Mouse (Mus musculus): ENCODE data around the gene Zbtb20.
"Not testable (repeated sequence)": the region's sequence is repeated elsewhere in the genome, so short reads cannot be mapped to it uniquely, and the experiment has no call there.

Gene Zbtb20

GRCm38 (mm10) chr16:42911326-42911725 is 35.6 kb downstream of the Zbtb20 start:
- DNase-seq, result peak; percentile 38 to 72

- peak; percentile 19 to 45 for DNase-seq
Measured at GRCm38 (mm10) chr16:42911815-42912214, 36.1 kb downstream of the Zbtb20 start.

- no peak for DNase-seq
Measured at GRCm38 (mm10) chr16:42913291-42913690, 37.6 kb downstream of the Zbtb20 start.

- DNase-seq, result peak; percentile 45 to 71
Measured at GRCm38 (mm10) chr16:42914457-42915085, 38.9 kb downstream of the Zbtb20 start.

- DNase-seq, result no peak
Measured at GRCm38 (mm10) chr16:42919992-42920760, 44.5 kb downstream of the Zbtb20 start.

- no peak for DNase-seq
Measured at GRCm38 (mm10) chr16:42921436-42921835, 45.8 kb downstream of the Zbtb20 start.

GRCm38 (mm10) chr16:42938211-42938610 is 62.5 kb downstream of the Zbtb20 start:
- peak in 1 of 2 experiments; percentile 4 for DNase-seq

GRCm38 (mm10) chr16:42947016-42947415 is 71.3 kb downstream of the Zbtb20 start:
- DNase-seq, result peak; percentile 10 to 41

GRCm38 (mm10) chr16:42955401-42955800 is 79.7 kb downstream of the Zbtb20 start:
- not testable (repeated sequence) for DNase-seq

- no peak for DNase-seq
Measured at GRCm38 (mm10) chr16:42972872-42973271, 97.2 kb downstream of the Zbtb20 start.

- DNase-seq, result no peak
Measured at GRCm38 (mm10) chr16:42998896-42999295, 123.2 kb downstream of the Zbtb20 start.

GRCm38 (mm10) chr16:43026351-43026750 is 150.7 kb downstream of the Zbtb20 start:
- DNase-seq, result no peak

GRCm38 (mm10) chr16:43029243-43029642 is 153.6 kb downstream of the Zbtb20 start:
- DNase-seq, result no peak

GRCm38 (mm10) chr16:43035709-43036108 is 160.0 kb downstream of the Zbtb20 start:
- no peak for DNase-seq

- no peak for DNase-seq
Measured at GRCm38 (mm10) chr16:43036510-43036909, 160.8 kb downstream of the Zbtb20 start.

- no peak for DNase-seq
Measured at GRCm38 (mm10) chr16:43037320-43037719, 161.6 kb downstream of the Zbtb20 start.

- peak; percentile 13 to 20 for DNase-seq
Measured at GRCm38 (mm10) chr16:43045611-43046010, 169.9 kb downstream of the Zbtb20 start.

GRCm38 (mm10) chr16:43046686-43047085 is 171.0 kb downstream of the Zbtb20 start:
- DNase-seq, result peak; percentile 17 to 40

- peak; percentile 48 to 50 for DNase-seq
Measured at GRCm38 (mm10) chr16:43069666-43070295, 194.1 kb downstream of the Zbtb20 start.

- DNase-seq, result no peak
Measured at GRCm38 (mm10) chr16:43071875-43072274, 196.2 kb downstream of the Zbtb20 start.

GRCm38 (mm10) chr16:43072818-43073594 is 197.3 kb downstream of the Zbtb20 start:
- no peak for DNase-seq

- DNase-seq, result no peak
Measured at GRCm38 (mm10) chr16:43080403-43080802, 204.7 kb downstream of the Zbtb20 start.

All from kidney, adult 8-10 months (tissue).